Mouse (Mus musculus): ENCODE data around the gene Fgfr2. TPM values are rescaled to one million over a fixed set of nuclear protein-coding genes. Genes with fewer than 3 reads are reported as not detected.

The Fgfr2 gene
- polyA plus RNA-seq, 1 experiment from 2014 or later: 86.9 TPM

- Histone ChIP-seq H3K27ac (ENCODE audit: low read depth, low read length) (no peak overlapping the region), H3K36me3 (ENCODE audit: control insufficient read depth, insufficient read depth, low read length) (no peaks in the 10 kb centered on the region), H3K9ac (ENCODE audit: low read length) (no peak overlapping the region), H3K4me1 (ENCODE audit: control insufficient read depth, insufficient read depth, low read length) (peaks cover 29% of the 10 kb centered on the region), H3K9me3 (ENCODE audit: control insufficient read depth, low read length) (no peaks in the 10 kb centered on the region), H3K27me3 (ENCODE audit: control insufficient read depth, insufficient read depth, low read length) (no peaks in the 10 kb centered on the region), H3K4me3 (ENCODE audit: low read depth, low read length) (no peak overlapping the region), H3K4me2 (ENCODE audit: low read depth) (no peak overlapping the region)
- no peak for DNase-seq (ENCODE audit: low spot score)
- WGBS: 77% methylated on average over 9 of the region's 9 CpGs
- no peak for ATAC-seq (ENCODE audit: insufficient read depth, low FRiP score, low TSS enrichment)
Observed at GRCm38 (mm10) chr7:132734222-132734621, 388.9 kb downstream of the Fgfr2 start.

DNA sequence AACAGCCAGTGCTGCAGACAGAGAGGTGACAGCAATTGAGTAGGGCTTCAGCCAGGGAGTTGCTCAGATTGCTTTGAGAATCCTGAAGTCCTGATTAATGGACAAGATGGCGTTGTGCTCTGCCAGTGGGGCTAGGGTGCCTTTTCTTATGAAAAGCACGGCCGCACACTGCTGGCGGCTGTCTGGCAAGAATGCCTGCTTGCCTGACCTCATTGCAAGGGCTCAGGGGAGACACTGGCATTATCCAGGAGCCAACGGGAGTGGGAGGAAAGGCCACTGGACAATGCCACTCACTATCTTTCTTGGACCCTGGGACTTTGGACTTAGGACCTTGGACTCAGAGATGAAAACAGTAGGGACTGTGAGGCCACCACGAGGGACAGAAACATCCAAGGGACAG lies 389.6 kb downstream of the Fgfr2 start:
- Histone ChIP-seq H3K4me1 (ENCODE audit: control insufficient read depth, insufficient read depth, low read length) (peaks cover 29% of the 10 kb centered on the region), H3K9ac (ENCODE audit: low read length) (no peak overlapping the region), H3K9me3 (ENCODE audit: control insufficient read depth, low read length) (no peaks in the 10 kb centered on the region), H3K4me2 (ENCODE audit: low read depth) (no peak overlapping the region), H3K27me3 (ENCODE audit: control insufficient read depth, insufficient read depth, low read length) (no peaks in the 10 kb centered on the region), H3K4me3 (ENCODE audit: low read depth, low read length) (no peak overlapping the region), H3K27ac (ENCODE audit: low read depth, low read length) (peak overlapping the region; percentile 30; the same call in 1 of the 2 replicates), H3K36me3 (ENCODE audit: control insufficient read depth, insufficient read depth, low read length) (no peaks in the 10 kb centered on the region)
- DNase-seq (ENCODE audit: low spot score) (no peak), ATAC-seq (ENCODE audit: insufficient read depth, low FRiP score, low TSS enrichment) (no peak; the same call in 1 of the 2 replicates)
- 44% methylated on average over 6 of the region's 6 CpGs for WGBS

DNA sequence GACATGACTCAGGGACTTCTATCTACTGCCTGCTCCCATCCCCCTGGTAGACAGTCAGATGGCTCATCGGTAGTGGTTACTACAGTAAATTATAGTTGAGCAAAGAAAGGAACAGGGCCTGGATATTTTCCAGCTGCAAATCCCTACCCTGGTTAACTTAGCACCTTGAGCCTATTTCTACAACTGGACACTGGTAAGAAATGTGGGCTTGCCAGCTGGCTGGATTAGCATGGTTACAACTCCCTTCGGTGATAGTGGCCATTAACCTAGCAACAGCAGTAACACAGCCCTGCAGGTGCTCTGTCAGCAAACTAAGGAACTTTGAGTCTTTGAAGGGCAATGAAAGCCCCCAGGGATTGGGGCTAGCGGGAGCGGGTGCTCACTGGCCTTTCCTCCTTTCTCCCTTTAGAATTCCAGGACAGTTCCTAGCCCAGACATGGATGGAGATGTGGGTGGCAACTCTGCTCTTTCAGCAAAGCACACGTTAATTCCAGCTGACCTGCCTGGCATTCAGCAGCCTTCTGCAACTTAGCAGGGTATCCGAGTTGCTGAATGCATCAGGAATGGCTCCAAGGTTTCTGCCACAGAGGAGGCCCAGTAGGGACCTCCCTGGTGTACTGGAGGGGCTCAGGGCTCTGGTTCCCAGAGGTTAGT lies 390.9 kb downstream of the Fgfr2 start:
- H3K27ac ChIP-seq (ENCODE audit: low read depth, low read length): no peak overlapping the region
- DNase-seq (ENCODE audit: low spot score) (no peak), ATAC-seq (ENCODE audit: insufficient read depth, low FRiP score, low TSS enrichment) (no peak)
- no peak overlapping the region for H3K4me2 ChIP-seq (ENCODE audit: low read depth)
- no peak overlapping the region for H3K9ac ChIP-seq (ENCODE audit: low read length)
- H3K9me3 ChIP-seq (ENCODE audit: control insufficient read depth, low read length): no peaks in the 10 kb centered on the region
- WGBS: 53% methylated on average over 6 of the region's 6 CpGs
- H3K36me3 ChIP-seq (ENCODE audit: control insufficient read depth, insufficient read depth, low read length): no peaks in the 10 kb centered on the region
- no peak overlapping the region for H3K4me3 ChIP-seq (ENCODE audit: low read depth, low read length)
- H3K27me3 ChIP-seq (ENCODE audit: control insufficient read depth, insufficient read depth, low read length): no peaks in the 10 kb centered on the region
- peaks cover 29% of the 10 kb centered on the region for H3K4me1 ChIP-seq (ENCODE audit: control insufficient read depth, insufficient read depth, low read length)

DNA sequence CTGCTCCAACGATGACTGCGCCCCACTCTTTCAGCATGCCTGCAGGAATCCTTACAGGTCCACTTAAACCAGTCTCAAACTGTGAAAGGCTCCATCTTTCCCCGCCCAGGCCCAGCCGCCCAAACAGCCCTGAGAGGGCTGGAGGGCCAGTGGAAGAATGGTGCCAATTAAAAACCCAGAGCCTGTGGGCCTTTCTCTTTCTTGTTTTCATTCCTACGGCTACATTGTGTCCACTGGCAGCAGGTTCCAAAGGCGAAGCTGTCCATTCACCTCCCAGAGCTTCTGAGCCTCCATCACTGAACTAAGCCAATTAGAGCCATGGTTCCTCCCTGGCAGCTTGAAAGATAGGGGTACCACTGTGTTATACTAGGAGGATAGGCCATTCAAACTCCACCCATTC lies 391.6 kb downstream of the Fgfr2 start:
- WGBS: 37% methylated on average over 6 of the region's 6 CpGs
- peaks cover 29% of the 10 kb centered on the region for H3K4me1 ChIP-seq (ENCODE audit: control insufficient read depth, insufficient read depth, low read length)
- no peak overlapping the region for H3K9ac ChIP-seq (ENCODE audit: low read length)
- ATAC-seq (ENCODE audit: insufficient read depth, low FRiP score, low TSS enrichment): no peak
- H3K27ac ChIP-seq (ENCODE audit: low read depth, low read length): no peak overlapping the region
- no peak overlapping the region for H3K4me3 ChIP-seq (ENCODE audit: low read depth, low read length)
- H3K4me2 ChIP-seq (ENCODE audit: low read depth): no peak overlapping the region
- H3K36me3 ChIP-seq (ENCODE audit: control insufficient read depth, insufficient read depth, low read length): no peaks in the 10 kb centered on the region
- DNase-seq (ENCODE audit: low spot score): no peak
- no peaks in the 10 kb centered on the region for H3K27me3 ChIP-seq (ENCODE audit: control insufficient read depth, insufficient read depth, low read length)
- H3K9me3 ChIP-seq (ENCODE audit: control insufficient read depth, low read length): no peaks in the 10 kb centered on the region

DNA sequence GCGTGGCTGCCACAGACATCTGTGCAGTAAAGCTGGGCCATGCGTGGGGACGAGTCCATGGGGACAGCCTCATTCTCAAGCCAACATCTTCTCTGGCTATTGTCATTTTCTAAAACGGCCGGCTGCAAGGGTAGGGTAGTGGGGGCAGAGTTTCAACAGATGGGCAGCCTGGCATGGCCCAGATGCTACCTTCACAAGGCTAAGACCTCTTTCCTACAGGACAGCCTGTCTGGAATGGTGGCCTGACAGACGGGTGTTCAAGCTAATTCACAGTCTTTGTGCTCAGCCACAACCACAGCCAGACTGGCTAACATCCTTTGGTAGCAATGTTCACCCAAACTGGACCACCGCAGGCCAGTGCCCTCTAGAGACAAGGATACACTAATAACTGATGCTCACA lies 392.6 kb downstream of the Fgfr2 start:
- Histone ChIP-seq H3K4me1 (ENCODE audit: control insufficient read depth, insufficient read depth, low read length) (peaks cover 27% of the 10 kb centered on the region), H3K27ac (ENCODE audit: low read depth, low read length) (no peak overlapping the region), H3K9ac (ENCODE audit: low read length) (no peak overlapping the region)

DNA sequence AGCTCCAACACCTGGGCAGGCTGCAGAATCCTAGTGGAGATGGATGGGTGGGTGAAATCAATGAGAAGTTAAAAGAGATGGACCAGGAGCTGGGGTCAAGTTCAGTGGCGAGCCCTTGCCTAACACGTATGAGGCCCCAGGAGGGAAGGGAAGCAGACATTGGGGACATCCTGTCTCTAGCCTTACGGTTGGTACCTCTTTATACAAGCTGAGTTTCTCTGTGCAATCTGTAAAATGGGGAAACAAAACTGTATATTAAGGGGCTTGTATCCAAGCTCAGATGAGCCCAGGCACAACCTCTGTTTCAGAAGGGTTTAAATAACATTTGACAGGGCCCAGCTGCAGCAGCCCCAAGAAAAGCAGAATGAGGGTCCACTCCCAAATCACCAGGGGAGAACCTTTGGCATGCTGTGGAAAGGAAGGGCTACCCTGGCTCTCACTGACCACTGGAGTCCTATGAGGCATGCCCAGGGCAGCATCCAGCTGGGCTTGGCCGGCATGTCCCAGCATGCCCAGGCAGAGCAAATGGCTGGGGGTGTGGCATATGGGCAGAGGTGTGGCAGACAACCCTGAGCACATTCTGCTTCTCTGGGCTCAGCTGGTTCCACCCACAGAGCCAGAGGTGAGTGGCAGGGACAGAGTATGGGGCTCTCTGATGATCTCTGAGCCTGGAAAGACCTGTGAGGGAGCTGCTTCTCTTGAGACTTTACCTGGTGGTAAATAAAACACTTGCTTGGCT lies 393.9 kb downstream of the Fgfr2 start:
- Histone ChIP-seq H3K36me3 (ENCODE audit: control insufficient read depth, insufficient read depth, low read length) (no peaks in the 10 kb centered on the region), H3K27ac (ENCODE audit: low read depth, low read length) (no peak overlapping the region), H3K27me3 (ENCODE audit: control insufficient read depth, insufficient read depth, low read length) (no peaks in the 10 kb centered on the region), H3K4me1 (ENCODE audit: control insufficient read depth, insufficient read depth, low read length) (peaks cover 25% of the 10 kb centered on the region), H3K4me2 (ENCODE audit: low read depth) (no peak overlapping the region), H3K9ac (ENCODE audit: low read length) (no peak overlapping the region), H3K9me3 (ENCODE audit: control insufficient read depth, low read length) (no peaks in the 10 kb centered on the region), H3K4me3 (ENCODE audit: low read depth, low read length) (no peak overlapping the region)
- ATAC-seq (ENCODE audit: insufficient read depth, low FRiP score, low TSS enrichment) (no peak), DNase-seq (ENCODE audit: low spot score) (no peak)
- WGBS: 74% methylated on average over 4 of the region's 4 CpGs

More for the DNA sequence above, 392.6 kb downstream of the Fgfr2 start:
- 79% methylated on average over 7 of the region's 7 CpGs for WGBS
- no peak overlapping the region for H3K4me2 ChIP-seq (ENCODE audit: low read depth)
- no peaks in the 10 kb centered on the region for H3K27me3 ChIP-seq (ENCODE audit: control insufficient read depth, insufficient read depth, low read length)
- H3K36me3 ChIP-seq (ENCODE audit: control insufficient read depth, insufficient read depth, low read length): no peaks in the 10 kb centered on the region
- H3K9me3 ChIP-seq (ENCODE audit: control insufficient read depth, low read length): no peaks in the 10 kb centered on the region
- H3K4me3 ChIP-seq (ENCODE audit: low read depth, low read length): no peak overlapping the region
- ATAC-seq (ENCODE audit: insufficient read depth, low FRiP score, low TSS enrichment): no peak; the same call in 1 of the 2 replicates
- DNase-seq (ENCODE audit: low spot score): no peak

- Histone ChIP-seq H3K9me3 (ENCODE audit: control insufficient read depth, low read length) (no peaks in the 10 kb centered on the region), H3K27me3 (ENCODE audit: control insufficient read depth, insufficient read depth, low read length) (no peaks in the 10 kb centered on the region), H3K9ac (ENCODE audit: low read length) (no peak overlapping the region), H3K36me3 (ENCODE audit: control insufficient read depth, insufficient read depth, low read length) (no peaks in the 10 kb centered on the region), H3K27ac (ENCODE audit: low read depth, low read length) (no peak overlapping the region), H3K4me1 (ENCODE audit: control insufficient read depth, insufficient read depth, low read length) (peaks cover under 1% of the 10 kb centered on the region; the same call in 1 of the 2 replicates), H3K4me3 (ENCODE audit: low read depth, low read length) (no peak overlapping the region), H3K4me2 (ENCODE audit: low read depth) (no peak overlapping the region)
- 77% methylated on average over 13 of the region's 13 CpGs for WGBS
- no peak for ATAC-seq (ENCODE audit: insufficient read depth, low FRiP score, low TSS enrichment)
- no peak for DNase-seq (ENCODE audit: low spot score)
Observed at GRCm38 (mm10) chr7:132726106-132726861, 396.9 kb downstream of the Fgfr2 start.

DNA sequence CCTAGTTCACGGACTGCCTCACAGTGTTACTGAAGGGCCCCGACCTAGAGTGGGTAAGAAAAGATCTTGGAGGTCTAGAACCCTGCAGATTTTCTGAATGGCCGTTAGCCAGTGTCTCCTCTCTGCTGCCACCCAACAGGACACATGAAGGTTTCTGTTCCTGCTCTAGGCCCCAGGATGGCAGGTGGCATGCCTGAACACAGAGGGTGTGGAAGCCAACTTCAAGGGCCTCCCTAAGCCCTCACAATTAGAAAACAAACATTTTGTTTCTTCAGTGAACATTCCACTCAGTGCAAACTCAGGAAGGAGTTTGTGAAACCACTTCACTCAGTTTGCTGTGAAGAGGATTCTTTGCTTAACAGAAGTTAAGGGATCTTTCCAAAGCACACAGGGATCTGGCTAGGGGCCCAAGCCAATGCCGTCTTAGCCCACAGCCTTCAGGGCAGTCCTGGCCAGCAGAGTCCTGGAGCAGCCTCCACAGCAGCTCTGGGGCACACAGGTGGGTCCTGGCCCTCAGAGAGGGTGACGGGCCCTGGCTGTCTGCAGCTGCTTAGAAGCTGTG lies 398.6 kb downstream of the Fgfr2 start:
- no peaks in the 10 kb centered on the region for H3K4me1 ChIP-seq (ENCODE audit: control insufficient read depth, insufficient read depth, low read length)
- H3K4me2 ChIP-seq (ENCODE audit: low read depth): no peak overlapping the region
- no peaks in the 10 kb centered on the region for H3K27me3 ChIP-seq (ENCODE audit: control insufficient read depth, insufficient read depth, low read length)
- ATAC-seq (ENCODE audit: insufficient read depth, low FRiP score, low TSS enrichment) (no peak), DNase-seq (ENCODE audit: low spot score) (no peak)
- no peak overlapping the region for H3K27ac ChIP-seq (ENCODE audit: low read depth, low read length)
- H3K36me3 ChIP-seq (ENCODE audit: control insufficient read depth, insufficient read depth, low read length): no peaks in the 10 kb centered on the region
- H3K9me3 ChIP-seq (ENCODE audit: control insufficient read depth, low read length): no peaks in the 10 kb centered on the region
- no peak overlapping the region for H3K4me3 ChIP-seq (ENCODE audit: low read depth, low read length)
- WGBS: 87% methylated on average over 5 of the region's 5 CpGs
- no peak overlapping the region for H3K9ac ChIP-seq (ENCODE audit: low read length)
